Mouse (Mus musculus): ENCODE measurements around the gene Ptgds. TPM values are rescaled to one million over a fixed set of nuclear protein-coding genes. Genes with fewer than 3 reads are reported as not detected.

The Ptgds gene
- polyA plus RNA-seq, 1 experiment from 2014 or later = 0.66 TPM

GRCm38 (mm10) chr2:25417426-25417825 lies 52.4 kb downstream of the Ptgds start:
- Histone ChIP-seq H3K9ac (ENCODE audit: low read depth, low read length) (no peak overlapping the region), H3K36me3 (ENCODE audit: control insufficient read depth, insufficient read depth, low read length) (no peaks in the 10 kb centered on the region), H3K27me3 (ENCODE audit: control insufficient read depth, insufficient read depth, low read length) (peaks cover 3% of the 10 kb centered on the region), H3K27ac (ENCODE audit: low read depth, low read length) (no peak overlapping the region), H3K4me2 (no peak overlapping the region), H3K9me3 (replicated peaks; ENCODE audit: control insufficient read depth, low read length) (no peaks in the 10 kb centered on the region), H3K4me3 (ENCODE audit: low read depth, low read length) (no peak overlapping the region), H3K4me1 (ENCODE audit: control insufficient read depth, insufficient read depth, low read length) (no peaks in the 10 kb centered on the region)
- no peak for ATAC-seq (replicated peaks; ENCODE audit: insufficient number of reproducible peaks, low FRiP score, low TSS enrichment)
- 32% methylated on average over 3 of the region's 3 CpGs for WGBS (ENCODE audit: insufficient replicate concordance)

Small RNA genes lying within 50 kb of the gene (microRNA-seq; reads per million reads assigned to microRNA genes)
- gene Mir3087 (ENCODE audit: borderline number of aligned reads) = not detected

Other genes starting within 250 kb of the Ptgds start
- gene Tubb4b, start 245.3 kb downstream of the Ptgds start, polyA plus RNA-seq (2014; fragmentation: Nextera tagmentation; extraction: Ambion mirVana) = 449 and 481 TPM in 2 replicates
- not detected in 2 replicates for gene Slc34a3, start 235.7 kb downstream of the Ptgds start, polyA plus RNA-seq (2014; fragmentation: Nextera tagmentation; extraction: Ambion mirVana)
- 0.42 TPM in 1 of 2 replicates, not detected in the other for gene Rnf224, start 233.3 kb downstream of the Ptgds start, polyA plus RNA-seq (2014; fragmentation: Nextera tagmentation; extraction: Ambion mirVana)
- 5.2 and 7.1 TPM in 2 replicates for gene Rnf208, start 227.8 kb downstream of the Ptgds start, polyA plus RNA-seq (2014; fragmentation: Nextera tagmentation; extraction: Ambion mirVana)
- gene Cysrt1, start 227.6 kb downstream of the Ptgds start, polyA plus RNA-seq (2014; fragmentation: Nextera tagmentation; extraction: Ambion mirVana) = not detected in 2 replicates
- gene AL732309.1, start 223.2 kb downstream of the Ptgds start, polyA plus RNA-seq (2014; fragmentation: Nextera tagmentation; extraction: Ambion mirVana) = 2.5 and 2.9 TPM in 2 replicates
- 12.9 and 16.0 TPM in 2 replicates for gene Tmem203, start 214.6 kb downstream of the Ptgds start, polyA plus RNA-seq (2014; fragmentation: Nextera tagmentation; extraction: Ambion mirVana)
- gene Tprn, start 207.4 kb downstream of the Ptgds start, polyA plus RNA-seq (2014; fragmentation: Nextera tagmentation; extraction: Ambion mirVana) = 3.3 TPM in 2 replicates
- gene Ssna1, start 197.6 kb downstream of the Ptgds start, polyA plus RNA-seq (2014; fragmentation: Nextera tagmentation; extraction: Ambion mirVana) = 156 and 175 TPM in 2 replicates
- 73.0 and 76.1 TPM in 2 replicates for gene Anapc2, start 197.6 kb downstream of the Ptgds start, polyA plus RNA-seq (2014; fragmentation: Nextera tagmentation; extraction: Ambion mirVana)
- not detected in 2 replicates for gene Tmem210, start 181.9 kb downstream of the Ptgds start, polyA plus RNA-seq (2014; fragmentation: Nextera tagmentation; extraction: Ambion mirVana)
- gene Lrrc26, start 180.1 kb downstream of the Ptgds start, polyA plus RNA-seq (2014; fragmentation: Nextera tagmentation; extraction: Ambion mirVana) = not detected in 2 replicates
- gene Grin1, start 150.9 kb downstream of the Ptgds start, polyA plus RNA-seq (2014; fragmentation: Nextera tagmentation; extraction: Ambion mirVana) = 0.96 and 1.1 TPM in 2 replicates
- gene Man1b1, start 137.7 kb downstream of the Ptgds start, polyA plus RNA-seq (2014; fragmentation: Nextera tagmentation; extraction: Ambion mirVana) = 47.9 and 68.4 TPM in 2 replicates
- 13.1 and 14.0 TPM in 2 replicates for gene Dpp7, start 113.7 kb downstream of the Ptgds start, polyA plus RNA-seq (2014; fragmentation: Nextera tagmentation; extraction: Ambion mirVana)
- gene Uap1l1, start 104.4 kb downstream of the Ptgds start, polyA plus RNA-seq (2014; fragmentation: Nextera tagmentation; extraction: Ambion mirVana) = 10.8 and 11.2 TPM in 2 replicates
- gene Sapcd2, start 97.7 kb downstream of the Ptgds start, polyA plus RNA-seq (2014; fragmentation: Nextera tagmentation; extraction: Ambion mirVana) = 16.0 and 18.2 TPM in 2 replicates
- 0.18 and 0.20 TPM in 2 replicates for gene Entpd2, start 74.2 kb downstream of the Ptgds start, polyA plus RNA-seq (2014; fragmentation: Nextera tagmentation; extraction: Ambion mirVana)
- 16.8 and 18.9 TPM in 2 replicates for gene Npdc1, start 70.7 kb downstream of the Ptgds start, polyA plus RNA-seq (2014; fragmentation: Nextera tagmentation; extraction: Ambion mirVana)
- not detected in 2 replicates for gene Fut7, start 46.8 kb downstream of the Ptgds start, polyA plus RNA-seq (2014; fragmentation: Nextera tagmentation; extraction: Ambion mirVana)
- gene Abca2, start 41.3 kb downstream of the Ptgds start, polyA plus RNA-seq (2014; fragmentation: Nextera tagmentation; extraction: Ambion mirVana) = 2.0 and 3.4 TPM in 2 replicates
- 0.47 and 0.83 TPM in 2 replicates for gene Clic3, start 13.2 kb downstream of the Ptgds start, polyA plus RNA-seq (2014; fragmentation: Nextera tagmentation; extraction: Ambion mirVana)
- gene Paxx, start 9.0 kb downstream of the Ptgds start, polyA plus RNA-seq (2014; fragmentation: Nextera tagmentation; extraction: Ambion mirVana) = 16.5 and 20.0 TPM in 2 replicates
- gene Lcn12, start 23.9 kb upstream of the Ptgds start, polyA plus RNA-seq (2014; fragmentation: Nextera tagmentation; extraction: Ambion mirVana) = not detected in 2 replicates
- gene Fbxw5, start 30.7 kb upstream of the Ptgds start, polyA plus RNA-seq (2014; fragmentation: Nextera tagmentation; extraction: Ambion mirVana) = 66.7 and 78.7 TPM in 2 replicates
- gene C8g, start 31.7 kb upstream of the Ptgds start, polyA plus RNA-seq (2014; fragmentation: Nextera tagmentation; extraction: Ambion mirVana) = 3.4 and 3.7 TPM in 2 replicates
- gene Traf2, start 76.9 kb upstream of the Ptgds start, polyA plus RNA-seq (2014; fragmentation: Nextera tagmentation; extraction: Ambion mirVana) = 20.3 and 21.9 TPM in 2 replicates
- 318 and 356 TPM in 2 replicates for gene Edf1, start 87.8 kb upstream of the Ptgds start, polyA plus RNA-seq (2014; fragmentation: Nextera tagmentation; extraction: Ambion mirVana)
- 3.2 and 5.5 TPM in 2 replicates for gene Mamdc4, start 104.8 kb upstream of the Ptgds start, polyA plus RNA-seq (2014; fragmentation: Nextera tagmentation; extraction: Ambion mirVana)
- 167 and 172 TPM in 2 replicates for gene Phpt1, start 105.2 kb upstream of the Ptgds start, polyA plus RNA-seq (2014; fragmentation: Nextera tagmentation; extraction: Ambion mirVana)
- 0.21 TPM in 1 of 2 replicates, not detected in the other for gene Ajm1, start 111.7 kb upstream of the Ptgds start, polyA plus RNA-seq (2014; fragmentation: Nextera tagmentation; extraction: Ambion mirVana)
- gene Rabl6, start 138.5 kb upstream of the Ptgds start, polyA plus RNA-seq (2014; fragmentation: Nextera tagmentation; extraction: Ambion mirVana) = 35.9 and 40.0 TPM in 2 replicates
- 0.11 and 0.20 TPM in 2 replicates for gene Ccdc183, start 147.6 kb upstream of the Ptgds start, polyA plus RNA-seq (2014; fragmentation: Nextera tagmentation; extraction: Ambion mirVana)
- 14.6 and 18.4 TPM in 2 replicates for gene Tmem141, start 152.0 kb upstream of the Ptgds start, polyA plus RNA-seq (2014; fragmentation: Nextera tagmentation; extraction: Ambion mirVana)
- gene Fcna, start 158.0 kb upstream of the Ptgds start, polyA plus RNA-seq (2014; fragmentation: Nextera tagmentation; extraction: Ambion mirVana) = 1.0 and 1.1 TPM in 2 replicates
- gene Lcn8, start 183.1 kb upstream of the Ptgds start, polyA plus RNA-seq (2014; fragmentation: Nextera tagmentation; extraction: Ambion mirVana) = not detected in 2 replicates
- not detected in 2 replicates for gene Lcn5, start 187.9 kb upstream of the Ptgds start, polyA plus RNA-seq (2014; fragmentation: Nextera tagmentation; extraction: Ambion mirVana)
- not detected in 2 replicates for gene Lcn6, start 206.7 kb upstream of the Ptgds start, polyA plus RNA-seq (2014; fragmentation: Nextera tagmentation; extraction: Ambion mirVana)
- not detected in 2 replicates for gene Lcn10, start 212.7 kb upstream of the Ptgds start, polyA plus RNA-seq (2014; fragmentation: Nextera tagmentation; extraction: Ambion mirVana)
- not detected in 2 replicates for gene Obp2a, start 230.0 kb upstream of the Ptgds start, polyA plus RNA-seq (2014; fragmentation: Nextera tagmentation; extraction: Ambion mirVana)
- gene Bmyc, start 236.7 kb upstream of the Ptgds start, polyA plus RNA-seq (2014; fragmentation: Nextera tagmentation; extraction: Ambion mirVana) = 42.9 and 49.9 TPM in 2 replicates

Measured in heart, embryonic 11.5 days (tissue).